Mouse (Mus musculus) megakaryocyte, embryonic 14.5 days (primary cell): ENCODE measurements around the gene Fndc9.

Experiments used
- FLI1 ChIP-seq: IDR thresholded peaks from 2 replicates; pipeline ENCODE4 v1.6.1; 2012; ENCODE audit warnings: low read length, inconsistent platforms, mixed read lengths
- GATA1 ChIP-seq: IDR thresholded peaks from 3 replicates; pipeline ENCODE4 v1.6.1; 2012; ENCODE audit warnings: mixed read lengths, low read length, inconsistent platforms, borderline replicate concordance

GRCm38 (mm10) chr11:46215354-46215753, 20.0 kb upstream of the Fndc9 start:
- no peak for TF ChIP-seq GATA1
- no peak for TF ChIP-seq FLI1
